Mouse (Mus musculus) neural tube, embryonic 15.5 days (tissue): ENCODE results near the gene Lamtor2. TPM values are rescaled to one million over a fixed set of nuclear protein-coding genes. Genes with fewer than 3 reads are reported as not detected.
A peak's percentile ranks its signal among the peaks of the same experiment; 100 is the strongest.
"Not testable (repeated sequence)": the region's sequence is repeated elsewhere in the genome, so short reads cannot be mapped to it uniquely, and the experiment has no call there.

Source experiments
- ATAC-seq: fragments of 200-750 bp; cut with Nextera tagmentation; 2 replicates; pipeline ENCODE4 v1.8.0; 2017; ENCODE audit warnings: mild to moderate bottlenecking, moderate TSS enrichment, moderate library complexity; ENCODE audit not compliant: low FRiP score
- H3K27ac ChIP-seq: fragments of 300-500 bp; sonication (generic); replicated peaks from 2 replicates; pipeline ENCODE4 v1.5.1; 2015; ENCODE audit warnings: mild to moderate bottlenecking, inconsistent platforms
- H3K27me3 ChIP-seq: fragments of 300-500 bp; sonication (generic); replicated peaks from 2 replicates; pipeline ENCODE4 v1.6.1; 2015; ENCODE audit warnings: inconsistent platforms
- H3K36me3 ChIP-seq: fragments of 300-500 bp; sonication (generic); 2 replicates; pipeline ENCODE4 v1.6.1; 2015; ENCODE audit warnings: inconsistent platforms
- H3K4me1 ChIP-seq: fragments of 300-500 bp; sonication (generic); 2 replicates; pipeline ENCODE4 v1.6.1; 2015; ENCODE audit warnings: inconsistent platforms
- H3K4me2 ChIP-seq: fragments of 300-500 bp; sonication (generic); 2 replicates; pipeline ENCODE4 v1.6.1; 2015; ENCODE audit warnings: inconsistent platforms, mild to moderate bottlenecking, moderate library complexity
- H3K4me3 ChIP-seq: fragments of 300-500 bp; sonication (generic); replicated peaks from 2 replicates; pipeline ENCODE4 v1.5.1; 2015; ENCODE audit warnings: mild to moderate bottlenecking, inconsistent platforms
- H3K9ac ChIP-seq: fragments of 300-500 bp; sonication (generic); replicated peaks from 2 replicates; pipeline ENCODE4 v1.6.1; 2015; ENCODE audit warnings: mild to moderate bottlenecking, inconsistent platforms
- H3K9me3 ChIP-seq: fragments of 300-500 bp; sonication (generic); replicated peaks from 2 replicates; pipeline ENCODE4 v1.6.1; 2016; ENCODE audit warnings: inconsistent platforms
- WGBS: fragments of 180-500 bp; shearing (Covaris S2); methylation state at CpG from one replicate; pipeline ENCODE4 v1.1.7; 2015; ENCODE audit warnings: mixed read lengths; 5-methylcytosine and 5-hydroxymethylcytosine counted together
- polyA plus RNA-seq: library from polyadenylated mRNA; unstranded; fragments of >200 nt; fragmentation: Nextera tagmentation; extraction: Ambion mirVana; gene quantifications from 2 replicates; pipeline ENCODE4 v1.2.1, GENCODE M21; 2015

Gene Lamtor2
- polyA plus RNA-seq, 1 experiment from 2014 or later = 193 TPM

DNA sequence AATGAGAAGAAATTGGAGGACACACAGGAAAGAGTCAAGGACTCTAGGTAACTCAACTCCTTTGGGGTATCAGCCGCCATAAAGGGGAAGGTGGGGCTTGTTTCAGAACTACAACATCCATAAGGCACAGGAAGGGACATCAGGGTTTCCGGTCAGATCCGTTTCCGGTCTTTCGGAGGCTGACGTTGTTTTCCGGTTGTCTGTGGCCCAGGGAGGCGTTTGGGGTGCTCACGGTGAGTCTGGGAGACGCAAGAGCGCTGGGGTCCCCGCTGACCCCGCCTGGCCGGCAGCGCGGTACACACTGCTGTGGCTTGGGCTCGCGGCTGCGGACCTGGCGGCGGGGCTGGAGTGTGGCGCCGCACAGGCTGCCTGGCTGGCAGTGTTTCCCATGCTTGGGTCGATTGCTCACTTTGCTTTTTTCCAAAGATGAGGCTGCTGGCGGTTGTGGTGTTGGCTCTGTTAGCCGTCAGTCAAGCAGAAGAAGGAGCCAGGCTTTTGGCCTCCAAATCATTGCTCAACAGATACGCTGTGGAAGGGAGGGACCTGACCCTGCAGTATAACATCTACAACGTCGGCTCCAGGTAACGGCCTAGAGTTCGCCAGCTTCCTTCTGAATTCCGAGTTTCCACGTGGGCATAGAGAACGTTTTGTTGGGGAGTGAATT is 26.7 kb upstream of the Lamtor2 start:
- H3K9ac ChIP-seq = peak overlapping the region; percentile 95

DNA sequence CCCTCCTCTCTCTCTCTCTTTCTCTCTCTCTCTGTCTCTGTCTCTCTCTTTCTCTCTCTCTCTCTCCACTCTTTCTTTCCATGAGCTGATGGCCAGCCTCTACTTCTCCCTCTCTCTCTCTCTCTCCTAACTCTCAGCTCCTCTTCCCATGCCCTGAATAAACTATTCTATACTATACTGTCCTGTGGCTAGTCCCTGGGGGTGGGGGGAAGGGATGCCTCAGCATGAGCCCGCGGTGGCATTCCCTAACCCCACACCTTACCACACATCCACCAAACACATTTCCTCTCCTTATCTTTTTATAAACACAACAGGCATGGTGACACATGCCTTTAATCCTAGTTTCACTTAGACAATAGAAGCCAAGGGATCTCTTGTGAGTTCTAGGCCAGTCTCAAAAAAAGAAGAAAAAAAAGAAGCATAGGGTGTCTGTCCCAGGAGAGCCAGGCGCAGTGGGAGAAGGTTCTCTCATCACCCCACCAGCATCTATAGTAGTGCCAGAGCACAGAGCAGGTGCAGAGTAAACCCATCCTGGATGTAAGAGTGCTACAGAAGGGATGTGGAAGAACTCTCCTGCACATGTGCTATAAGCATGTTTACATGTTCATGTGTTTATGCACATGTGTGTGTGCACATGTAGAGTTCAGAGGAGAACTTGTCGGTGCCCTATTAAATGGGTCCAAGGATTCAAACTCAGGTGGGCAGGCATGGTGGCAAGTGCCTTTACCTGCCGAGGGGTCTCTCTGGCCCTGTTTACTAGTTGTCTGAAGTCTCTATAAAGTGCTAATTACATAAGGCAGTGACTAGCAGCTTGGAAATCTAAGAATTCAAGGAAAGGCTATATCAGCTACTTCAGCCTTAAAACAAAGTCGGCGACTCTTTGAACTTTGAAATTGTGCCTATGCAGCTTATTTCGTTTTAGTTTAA is 25.9 kb upstream of the Lamtor2 start:
- Histone ChIP-seq H3K9ac (peak overlapping the region; percentile 95; the same call in 1 of the 2 replicates), H3K4me1 (peaks cover 19% of the 10 kb centered on the region), H3K9me3 (no peaks in the 10 kb centered on the region)

More for the DNA sequence above, 26.7 kb upstream of the Lamtor2 start:
- under 1% methylated on average over 34 of the region's 34 CpGs for WGBS
- peaks cover 32% of the 10 kb centered on the region for H3K36me3 ChIP-seq
- peak overlapping the region; percentile 71 for H3K27ac ChIP-seq
- H3K9me3 ChIP-seq = no peaks in the 10 kb centered on the region
- ATAC-seq = peak; percentile 90
- no peaks in the 10 kb centered on the region for H3K27me3 ChIP-seq
- peaks cover 19% of the 10 kb centered on the region for H3K4me1 ChIP-seq
- peak overlapping the region; percentile 73 for H3K4me3 ChIP-seq
- H3K4me2 ChIP-seq = peak overlapping the region; percentile 85

DNA sequence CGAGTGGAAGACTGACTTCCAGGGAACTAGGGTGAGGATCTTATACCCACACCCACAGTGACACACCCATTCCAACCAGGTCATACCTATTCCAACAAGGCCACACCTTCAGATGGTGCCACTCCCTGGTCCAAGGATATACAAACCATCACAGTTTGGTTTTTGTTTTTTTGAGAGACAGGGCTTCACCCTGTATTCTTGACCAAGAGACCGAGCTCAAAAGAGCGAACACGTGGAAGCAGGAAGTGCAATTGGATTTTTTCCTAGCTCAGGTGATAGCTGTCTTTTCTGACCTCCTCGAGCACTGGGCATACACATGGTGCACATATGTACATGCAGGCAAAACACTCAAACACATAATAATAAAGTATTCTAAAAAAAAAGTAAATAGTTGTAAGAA is 25.0 kb upstream of the Lamtor2 start:
- H3K4me3 ChIP-seq, H3K9ac ChIP-seq, ATAC-seq, H3K27ac ChIP-seq, H3K9me3 ChIP-seq, H3K27me3 ChIP-seq, H3K4me2 ChIP-seq: not testable (repeated sequence)
- WGBS = 86% methylated on average over 5 of the region's 5 CpGs
- Histone ChIP-seq H3K4me1 (peaks cover 19% of the 10 kb centered on the region), H3K36me3 (peaks cover 18% of the 10 kb centered on the region)

More for the DNA sequence above, 25.9 kb upstream of the Lamtor2 start:
- Histone ChIP-seq H3K27me3 (no peaks in the 10 kb centered on the region), H3K4me2 (peak overlapping the region; percentile 85), H3K36me3 (peaks cover 25% of the 10 kb centered on the region), H3K27ac (no peak overlapping the region), H3K4me3 (peak overlapping the region; percentile 73)
- peak; percentile 52; the same call in 1 of the 2 replicates for ATAC-seq
- 55% methylated on average over 8 of the region's 8 CpGs for WGBS

- 89% methylated on average over 3 of the region's 3 CpGs for WGBS
- Histone ChIP-seq H3K27ac (no peak within 1 kb of the TSS), H3K4me2 (no peak within 1 kb of the TSS), H3K27me3 (no peaks in the 10 kb centered on the region), H3K9ac (no peak within 1 kb of the TSS), H3K36me3 (no peaks in the 10 kb centered on the region), H3K4me1 (peaks cover 11% of the 10 kb centered on the region), H3K9me3 (no peaks in the 10 kb centered on the region), H3K4me3 (no peak within 1 kb of the TSS)
- no peak for ATAC-seq
Observed at GRCm38 (mm10) chr3:88575540-88575939, 22.7 kb upstream of the Lamtor2 start, which contains the start of gene Ssr2. Gene Ssr2 (plus strand): TSS chr3:88575876.

DNA sequence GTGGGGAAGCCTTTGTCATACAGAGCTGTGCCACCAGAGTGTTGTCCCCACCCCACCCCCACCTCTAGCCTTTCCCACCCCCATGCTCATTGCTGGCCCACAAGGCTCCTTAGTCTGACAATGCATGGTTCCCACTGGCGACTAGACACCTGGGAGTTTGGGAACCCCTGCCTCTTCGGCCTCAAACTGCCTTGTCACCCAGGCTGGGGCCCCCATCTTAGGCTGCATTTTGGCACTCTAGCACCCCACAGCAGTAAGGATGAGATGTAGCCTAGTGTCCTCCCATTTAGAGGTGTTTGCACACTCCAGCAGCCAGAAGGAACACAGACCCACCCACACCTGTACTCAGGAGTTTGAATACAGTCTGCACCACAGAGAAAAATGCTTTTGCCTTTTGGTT is 20.9 kb upstream of the Lamtor2 start:
- 97% methylated on average over 2 of the region's 2 CpGs for WGBS
- Histone ChIP-seq H3K4me1 (peaks cover under 1% of the 10 kb centered on the region; the same call in 1 of the 2 replicates), H3K4me2 (no peak overlapping the region), H3K36me3 (peaks cover 17% of the 10 kb centered on the region), H3K4me3 (no peak overlapping the region), H3K9me3 (no peaks in the 10 kb centered on the region), H3K27ac (no peak overlapping the region), H3K27me3 (no peaks in the 10 kb centered on the region), H3K9ac (no peak overlapping the region)
- no peak for ATAC-seq

- WGBS = 78% methylated on average over 2 of the region's 2 CpGs
- Histone ChIP-seq H3K9ac (no peak overlapping the region), H3K36me3 (peaks cover 27% of the 10 kb centered on the region), H3K4me2 (no peak overlapping the region), H3K4me3 (no peak overlapping the region), H3K9me3 (no peaks in the 10 kb centered on the region), H3K27ac (no peak overlapping the region), H3K27me3 (no peaks in the 10 kb centered on the region), H3K4me1 (no peaks in the 10 kb centered on the region)
- no peak for ATAC-seq
Observed at GRCm38 (mm10) chr3:88572835-88573234, 20.0 kb upstream of the Lamtor2 start.

DNA sequence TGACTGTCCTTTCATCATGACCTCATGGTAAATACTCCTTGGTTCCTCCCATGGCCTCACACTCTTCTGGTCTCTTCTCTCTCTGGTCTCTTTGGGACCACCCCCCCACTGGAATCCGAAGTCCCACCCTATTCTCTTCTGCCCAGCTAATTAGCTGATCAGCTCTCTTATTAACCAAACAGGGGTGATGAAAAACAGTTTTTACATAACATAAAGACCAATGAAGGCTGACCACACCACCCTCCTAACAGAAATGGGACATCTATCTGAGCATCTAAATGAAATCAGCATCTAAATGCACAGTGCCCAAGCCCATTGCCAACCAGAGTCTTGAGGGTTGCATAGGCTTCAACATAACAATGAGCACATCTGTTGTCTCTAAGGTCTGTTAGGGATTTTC is 19.0 kb upstream of the Lamtor2 start:
- Histone ChIP-seq H3K27me3 (no peaks in the 10 kb centered on the region), H3K36me3 (peaks cover 35% of the 10 kb centered on the region), H3K27ac (no peak overlapping the region), H3K4me1 (no peaks in the 10 kb centered on the region), H3K9me3 (no peaks in the 10 kb centered on the region), H3K9ac (no peak overlapping the region), H3K4me2 (no peak overlapping the region), H3K4me3 (no peak overlapping the region)
- 81% methylated on average over 1 of the region's 1 CpGs for WGBS
- ATAC-seq = no peak

- Histone ChIP-seq H3K27me3 (no peaks in the 10 kb centered on the region), H3K9me3 (no peaks in the 10 kb centered on the region), H3K4me2 (no peak overlapping the region), H3K9ac (no peak overlapping the region), H3K4me3 (no peak overlapping the region), H3K4me1 (no peaks in the 10 kb centered on the region), H3K27ac (no peak overlapping the region), H3K36me3 (peaks cover 50% of the 10 kb centered on the region)
- no peak for ATAC-seq
- WGBS = 96% methylated on average over 10 of the region's 10 CpGs
Observed at GRCm38 (mm10) chr3:88570341-88570740, 17.5 kb upstream of the Lamtor2 start.

- Histone ChIP-seq H3K27me3 (no peaks in the 10 kb centered on the region), H3K27ac (no peak overlapping the region), H3K4me2 (no peak overlapping the region), H3K4me3 (no peak overlapping the region), H3K9ac (no peak overlapping the region), H3K4me1 (no peaks in the 10 kb centered on the region), H3K9me3 (no peaks in the 10 kb centered on the region), H3K36me3 (peaks cover 55% of the 10 kb centered on the region)
- no peak for ATAC-seq
- WGBS = 92% methylated on average over 5 of the region's 5 CpGs
Observed at GRCm38 (mm10) chr3:88569694-88570093, 16.8 kb upstream of the Lamtor2 start.

GRCm38 (mm10) chr3:88569093-88569492 is 16.2 kb upstream of the Lamtor2 start:
- Histone ChIP-seq H3K36me3 (peaks cover 61% of the 10 kb centered on the region), H3K27me3 (no peaks in the 10 kb centered on the region)
- WGBS = 98% methylated on average over 2 of the region's 2 CpGs

GRCm38 (mm10) chr3:88568615-88569014 is 15.7 kb upstream of the Lamtor2 start:
- peaks cover 66% of the 10 kb centered on the region for H3K36me3 ChIP-seq
- H3K9ac ChIP-seq = no peak overlapping the region
- H3K27ac ChIP-seq = no peak overlapping the region
- H3K4me1 ChIP-seq = no peaks in the 10 kb centered on the region
- ATAC-seq = no peak
- whole genome bisulfite sequencing = 97% methylated on average over 2 of the region's 2 CpGs
- no peaks in the 10 kb centered on the region for H3K27me3 ChIP-seq
- H3K4me2 ChIP-seq = no peak overlapping the region
- no peaks in the 10 kb centered on the region for H3K9me3 ChIP-seq
- H3K4me3 ChIP-seq = no peak overlapping the region

More at GRCm38 (mm10) chr3:88569093-88569492, 16.2 kb upstream of the Lamtor2 start:
- Histone ChIP-seq H3K9me3 (no peaks in the 10 kb centered on the region), H3K4me2 (no peak overlapping the region), H3K4me3 (no peak overlapping the region), H3K9ac (no peak overlapping the region), H3K4me1 (no peaks in the 10 kb centered on the region), H3K27ac (no peak overlapping the region)
- ATAC-seq = no peak
